Mouse (Mus musculus) thymus, postnatal 25 days (tissue): ENCODE measurements around the gene Stag1.
A peak's percentile ranks its signal among the peaks of the same experiment; 100 is the strongest.

Experiments
- DNase-seq: peaks from one replicate; pipeline ENCODE4 v3.0.0; 2022

Stag1 gene

DNA sequence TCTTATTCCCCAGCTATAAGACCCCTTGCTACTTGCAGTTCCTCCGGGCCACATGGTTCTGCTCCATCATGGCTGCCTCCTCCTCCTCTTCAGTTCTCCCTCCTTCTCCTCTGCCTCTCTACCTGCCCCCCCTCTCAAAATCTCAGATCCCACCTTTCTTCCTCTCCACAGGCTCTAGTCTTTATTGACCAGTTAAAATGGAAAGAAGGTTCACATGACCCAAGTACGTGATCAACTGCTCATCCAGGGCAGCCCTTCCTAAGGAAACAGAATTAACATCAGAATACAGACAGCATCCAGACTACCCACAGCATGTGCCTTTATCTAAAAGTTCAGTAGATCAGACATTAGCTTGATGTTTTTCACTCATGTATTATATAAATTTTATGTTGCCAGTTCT, 371.9 kb downstream of the Stag1 start:
- no peak for DNase-seq

GRCm38 (mm10) chr9:100978666-100979065, 381.1 kb downstream of the Stag1 start:
- no peak for DNase-seq

DNA sequence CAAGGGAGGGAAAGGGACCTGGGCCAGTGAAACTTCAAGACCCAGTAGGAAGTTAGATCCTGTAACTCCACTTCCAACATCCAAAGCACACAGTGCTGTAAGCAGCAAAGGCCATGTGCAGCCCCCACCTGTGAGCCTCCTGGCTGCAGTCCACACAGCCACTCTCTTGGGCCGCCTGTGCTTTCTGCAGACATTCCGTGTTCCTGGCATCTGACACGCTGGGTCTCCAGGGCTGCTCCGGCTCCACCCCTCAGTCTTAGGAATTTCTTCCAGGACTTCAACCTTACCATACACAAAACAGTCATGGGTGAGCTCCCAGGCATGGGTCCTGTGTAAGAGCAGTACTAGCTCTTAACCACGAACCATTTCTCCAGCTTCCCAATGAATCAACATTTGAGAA, 381.7 kb downstream of the Stag1 start:
- no peak for DNase-seq

GRCm38 (mm10) chr9:100982786-100983185, 385.2 kb downstream of the Stag1 start:
- DNase-seq, result no peak

DNA sequence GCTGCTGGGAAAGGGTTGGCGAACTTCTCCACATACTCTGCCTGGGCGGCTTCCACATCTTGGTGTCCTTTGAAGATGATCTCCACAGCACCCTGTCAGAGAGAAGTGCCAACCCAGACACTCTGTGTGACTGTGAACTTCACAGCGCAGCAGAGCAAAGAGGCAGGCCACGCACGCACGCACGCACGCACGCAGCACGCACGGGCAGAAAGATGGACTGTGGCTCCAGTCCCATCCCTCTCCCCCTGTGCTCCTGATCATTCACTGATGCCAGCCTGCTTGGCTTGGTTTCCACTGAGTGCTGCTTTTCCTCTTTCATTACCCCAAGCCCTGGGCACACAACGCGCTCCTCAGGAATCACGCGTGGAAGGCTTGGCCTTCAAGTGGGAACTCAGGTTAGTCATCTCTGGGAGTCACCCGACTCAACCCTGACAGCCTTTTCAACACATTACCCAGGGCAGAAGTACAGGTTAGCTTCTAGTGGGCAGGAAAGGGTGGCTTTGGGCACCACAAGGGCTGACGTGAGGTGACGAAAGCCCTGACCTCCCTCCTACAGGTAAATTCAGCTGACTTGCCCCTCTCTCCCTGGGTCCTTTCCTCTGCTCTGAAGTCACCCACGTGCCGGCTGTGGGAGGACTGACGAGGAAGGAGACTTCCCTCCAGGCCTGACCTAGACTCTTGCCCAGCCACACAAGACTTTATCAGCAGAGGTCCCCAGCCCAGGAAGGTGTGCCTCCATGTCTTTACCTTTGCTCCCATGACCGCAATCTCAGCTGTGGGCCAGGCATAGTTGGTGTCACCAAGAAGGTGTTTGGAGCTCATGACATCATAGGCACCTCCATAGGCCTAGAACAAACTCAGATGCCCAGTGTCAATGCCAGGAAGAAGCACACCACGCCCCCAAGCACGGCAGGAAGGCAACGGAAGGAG, 387.0 kb downstream of the Stag1 start:
- DNase-seq, result no peak

DNA sequence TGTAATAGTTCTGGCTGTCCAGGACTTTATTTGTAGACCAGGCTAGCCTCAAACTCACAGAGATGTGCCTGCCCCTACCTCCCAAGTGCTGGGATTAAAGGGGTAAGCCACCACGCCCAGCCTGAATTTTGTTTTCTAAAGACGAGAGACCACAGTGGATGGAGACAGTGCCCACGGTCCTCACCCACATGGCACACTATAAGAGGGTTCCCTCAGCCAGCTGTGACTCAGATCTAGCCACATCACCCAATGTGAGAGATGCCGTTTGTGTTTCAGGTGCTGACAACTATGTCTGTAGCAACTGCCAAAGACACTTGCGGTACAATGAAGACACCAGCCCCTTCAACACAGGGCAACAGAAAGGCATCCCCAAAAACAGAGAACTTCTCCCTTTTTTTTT, 389.4 kb downstream of the Stag1 start:
- no peak for DNase-seq

- DNase-seq, result no peak
Observed at GRCm38 (mm10) chr9:100987850-100988249, 390.3 kb downstream of the Stag1 start.

DNA sequence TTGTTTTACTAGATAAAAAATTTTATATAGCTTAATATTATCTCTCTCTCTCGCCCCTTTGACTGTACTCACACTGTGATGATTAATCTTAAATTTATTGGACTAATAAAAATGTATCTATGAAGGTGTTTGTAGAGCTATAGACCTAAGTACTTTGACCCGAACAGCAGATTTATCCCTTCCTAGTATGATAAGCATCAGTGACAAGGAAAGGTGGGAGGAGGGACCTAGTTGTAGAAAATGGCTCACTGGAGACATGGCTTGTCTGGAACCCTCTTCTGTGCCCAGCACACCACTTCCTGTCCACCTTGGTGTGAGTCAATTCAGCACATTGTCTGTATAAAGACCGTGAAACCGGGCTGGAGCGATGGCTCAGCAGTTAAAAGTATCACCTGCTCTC, 393.0 kb downstream of the Stag1 start:
- DNase-seq, result no peak

DNA sequence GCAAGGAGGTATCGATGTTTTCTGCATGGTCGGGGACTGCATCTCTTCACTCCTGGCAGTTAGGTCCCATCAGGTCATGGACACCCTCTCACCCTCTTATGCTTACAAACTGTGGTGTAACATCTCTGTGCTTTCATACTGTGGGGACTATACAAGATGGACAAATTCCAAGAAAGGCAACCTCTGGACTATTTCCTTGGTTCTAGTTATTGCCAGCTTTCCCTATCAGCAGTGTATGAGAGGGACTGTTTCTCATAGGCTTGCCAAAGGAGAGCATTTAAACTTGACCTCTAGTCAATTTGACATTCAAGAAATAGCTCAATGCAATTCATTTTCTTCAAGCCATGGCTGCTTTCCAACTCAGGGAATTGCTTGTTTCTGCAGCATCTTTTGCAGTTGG, 393.7 kb downstream of the Stag1 start:
- no peak for DNase-seq

DNA sequence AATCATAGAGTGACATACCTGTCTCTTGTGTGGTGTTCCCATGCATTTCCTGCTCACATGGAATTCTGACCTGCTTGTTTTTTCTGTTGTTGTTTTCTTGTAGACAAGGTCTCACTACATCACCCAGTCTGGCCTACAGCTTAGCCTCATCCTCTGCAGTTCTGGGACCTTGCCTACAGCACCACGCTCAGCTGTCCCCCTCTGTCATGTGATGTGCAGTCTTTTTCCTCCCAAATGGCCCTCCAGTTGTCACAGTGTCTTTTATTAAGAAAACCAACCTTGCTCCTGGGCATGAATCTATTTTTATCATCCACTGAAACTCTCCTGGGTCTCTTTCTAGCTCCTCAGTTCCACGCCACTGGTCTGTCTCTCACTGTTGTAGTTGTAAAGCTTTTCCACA, 394.6 kb downstream of the Stag1 start:
- DNase-seq, result no peak

DNA sequence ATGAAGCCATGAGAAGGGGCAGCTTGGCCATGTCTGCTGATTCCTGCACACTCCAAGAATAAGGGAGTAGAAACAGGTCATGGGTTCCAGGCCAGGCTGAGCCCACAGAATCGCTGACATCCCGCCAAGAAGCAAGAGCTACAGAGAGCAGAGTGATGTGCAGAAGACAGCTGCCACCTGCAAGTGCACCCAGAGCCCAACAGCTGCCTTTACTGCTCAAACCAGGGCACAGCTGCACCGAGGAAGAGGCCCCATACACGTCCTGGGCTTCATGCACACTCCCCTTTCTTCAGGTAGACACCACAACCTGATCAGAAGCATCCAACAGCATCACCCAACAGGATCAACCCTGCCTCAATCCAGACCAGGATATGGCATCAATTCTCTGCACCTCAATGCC, 396.3 kb downstream of the Stag1 start:
- DNase-seq, result peak; percentile 18

GRCm38 (mm10) chr9:100997138-100997537, 399.5 kb downstream of the Stag1 start:
- DNase-seq, result no peak

GRCm38 (mm10) chr9:101002053-101002452, 404.5 kb downstream of the Stag1 start:
- peak; percentile 47 for DNase-seq

DNA sequence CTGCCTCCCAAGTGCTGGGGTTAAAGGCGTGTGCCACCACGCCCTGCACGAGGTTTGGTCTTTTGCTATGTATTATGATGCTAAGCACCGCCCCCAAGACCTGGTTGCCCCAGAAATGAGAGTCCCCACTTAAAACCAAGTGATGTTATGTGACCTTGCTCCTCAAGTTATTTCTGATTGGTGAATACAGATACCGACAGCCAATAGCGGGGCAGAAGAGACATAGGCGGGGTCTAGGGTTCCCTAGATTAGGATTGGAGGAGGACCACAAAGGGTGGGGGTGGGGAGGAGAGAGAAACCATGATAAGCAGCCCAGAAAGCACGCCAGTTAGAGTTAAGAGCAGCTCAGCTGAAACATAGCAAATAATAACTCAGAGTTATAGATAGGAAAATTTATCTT, 405.2 kb downstream of the Stag1 start:
- no peak for DNase-seq

- no peak for DNase-seq
Observed at GRCm38 (mm10) chr9:101003302-101003701, 405.7 kb downstream of the Stag1 start.

GRCm38 (mm10) chr9:101005866-101006265, 408.3 kb downstream of the Stag1 start:
- DNase-seq, result no peak
